Mouse (Mus musculus): ENCODE data around the gene Dand5.

The Dand5 gene

GRCm38 (mm10) chr8:84776569-84776968 lies 46.1 kb downstream of the Dand5 start:
- Histone ChIP-seq H3K27me3 (ENCODE audit: control insufficient read depth, insufficient read depth, low read length, poor library complexity, severe bottlenecking) (no peaks in the 10 kb centered on the region), H3K36me3 (ENCODE audit: control insufficient read depth, insufficient read depth, low read length, poor library complexity, severe bottlenecking) (no peaks in the 10 kb centered on the region)
- no peak for DNase-seq (ENCODE audit: low read depth, low spot score)

GRCm38 (mm10) chr8:84775621-84776113 lies 47.0 kb downstream of the Dand5 start:
- H3K36me3 ChIP-seq (ENCODE audit: control insufficient read depth, insufficient read depth, low read length, poor library complexity, severe bottlenecking), result no peaks in the 10 kb centered on the region
- H3K27me3 ChIP-seq (ENCODE audit: control insufficient read depth, insufficient read depth, low read length, poor library complexity, severe bottlenecking), result no peaks in the 10 kb centered on the region
- DNase-seq (ENCODE audit: low read depth, low spot score), result no peak

- H3K36me3 ChIP-seq (ENCODE audit: control insufficient read depth, insufficient read depth, low read length, poor library complexity, severe bottlenecking), result no peaks in the 10 kb centered on the region
- H3K27me3 ChIP-seq (ENCODE audit: control insufficient read depth, insufficient read depth, low read length, poor library complexity, severe bottlenecking), result no peaks in the 10 kb centered on the region
- DNase-seq (ENCODE audit: low read depth, low spot score), result no peak
Observed at GRCm38 (mm10) chr8:84775105-84775591, 47.5 kb downstream of the Dand5 start.

GRCm38 (mm10) chr8:84774473-84774911 lies 48.1 kb downstream of the Dand5 start:
- DNase-seq (ENCODE audit: low read depth, low spot score), result no peak
- H3K36me3 ChIP-seq (ENCODE audit: control insufficient read depth, insufficient read depth, low read length, poor library complexity, severe bottlenecking), result no peaks in the 10 kb centered on the region
- H3K27me3 ChIP-seq (ENCODE audit: control insufficient read depth, insufficient read depth, low read length, poor library complexity, severe bottlenecking), result no peaks in the 10 kb centered on the region

GRCm38 (mm10) chr8:84773833-84774232 lies 48.8 kb downstream of the Dand5 start:
- no peak for DNase-seq (ENCODE audit: low read depth, low spot score)
- Histone ChIP-seq H3K36me3 (ENCODE audit: control insufficient read depth, insufficient read depth, low read length, poor library complexity, severe bottlenecking) (no peaks in the 10 kb centered on the region), H3K27me3 (ENCODE audit: control insufficient read depth, insufficient read depth, low read length, poor library complexity, severe bottlenecking) (no peaks in the 10 kb centered on the region)

- DNase-seq (ENCODE audit: low read depth, low spot score), result no peak
- no peaks in the 10 kb centered on the region for H3K27me3 ChIP-seq (ENCODE audit: control insufficient read depth, insufficient read depth, low read length, poor library complexity, severe bottlenecking)
- no peaks in the 10 kb centered on the region for H3K36me3 ChIP-seq (ENCODE audit: control insufficient read depth, insufficient read depth, low read length, poor library complexity, severe bottlenecking)
Observed at GRCm38 (mm10) chr8:84773304-84773703, 49.3 kb downstream of the Dand5 start.

GRCm38 (mm10) chr8:84772628-84773027 lies 50.0 kb downstream of the Dand5 start:
- Histone ChIP-seq H3K36me3 (ENCODE audit: control insufficient read depth, insufficient read depth, low read length, poor library complexity, severe bottlenecking) (no peaks in the 10 kb centered on the region), H3K27me3 (ENCODE audit: control insufficient read depth, insufficient read depth, low read length, poor library complexity, severe bottlenecking) (no peaks in the 10 kb centered on the region)
- no peak for DNase-seq (ENCODE audit: low read depth, low spot score)

GRCm38 (mm10) chr8:84771941-84772378 lies 50.7 kb downstream of the Dand5 start:
- H3K36me3 ChIP-seq (ENCODE audit: control insufficient read depth, insufficient read depth, low read length, poor library complexity, severe bottlenecking), result no peaks in the 10 kb centered on the region
- no peaks in the 10 kb centered on the region for H3K27me3 ChIP-seq (ENCODE audit: control insufficient read depth, insufficient read depth, low read length, poor library complexity, severe bottlenecking)
- no peak for DNase-seq (ENCODE audit: low read depth, low spot score)

GRCm38 (mm10) chr8:84771000-84771687 lies 51.5 kb downstream of the Dand5 start:
- H3K36me3 ChIP-seq (ENCODE audit: control insufficient read depth, insufficient read depth, low read length, poor library complexity, severe bottlenecking), result no peaks in the 10 kb centered on the region
- H3K27me3 ChIP-seq (ENCODE audit: control insufficient read depth, insufficient read depth, low read length, poor library complexity, severe bottlenecking), result no peaks in the 10 kb centered on the region
- no peak for DNase-seq (ENCODE audit: low read depth, low spot score)

- H3K27me3 ChIP-seq (ENCODE audit: control insufficient read depth, insufficient read depth, low read length, poor library complexity, severe bottlenecking), result no peaks in the 10 kb centered on the region
- H3K36me3 ChIP-seq (ENCODE audit: control insufficient read depth, insufficient read depth, low read length, poor library complexity, severe bottlenecking), result no peaks in the 10 kb centered on the region
- DNase-seq (ENCODE audit: low read depth, low spot score), result no peak
Observed at GRCm38 (mm10) chr8:84770100-84770953, 52.3 kb downstream of the Dand5 start.

GRCm38 (mm10) chr8:84769324-84769723 lies 53.3 kb downstream of the Dand5 start:
- no peaks in the 10 kb centered on the region for H3K36me3 ChIP-seq (ENCODE audit: control insufficient read depth, insufficient read depth, low read length, poor library complexity, severe bottlenecking)
- H3K27me3 ChIP-seq (ENCODE audit: control insufficient read depth, insufficient read depth, low read length, poor library complexity, severe bottlenecking), result no peaks in the 10 kb centered on the region
- no peak for DNase-seq (ENCODE audit: low read depth, low spot score)

- no peaks in the 10 kb centered on the region for H3K27me3 ChIP-seq (ENCODE audit: control insufficient read depth, insufficient read depth, low read length, poor library complexity, severe bottlenecking)
- H3K36me3 ChIP-seq (ENCODE audit: control insufficient read depth, insufficient read depth, low read length, poor library complexity, severe bottlenecking), result no peaks in the 10 kb centered on the region
- DNase-seq (ENCODE audit: low read depth, low spot score), result no peak
Observed at GRCm38 (mm10) chr8:84768343-84769095, 54.1 kb downstream of the Dand5 start.

GRCm38 (mm10) chr8:84767221-84767620 lies 55.4 kb downstream of the Dand5 start:
- Histone ChIP-seq H3K27me3 (ENCODE audit: control insufficient read depth, insufficient read depth, low read length, poor library complexity, severe bottlenecking) (no peaks in the 10 kb centered on the region), H3K36me3 (ENCODE audit: control insufficient read depth, insufficient read depth, low read length, poor library complexity, severe bottlenecking) (no peaks in the 10 kb centered on the region)
- no peak for DNase-seq (ENCODE audit: low read depth, low spot score)

- DNase-seq (ENCODE audit: low read depth, low spot score), result no peak
- Histone ChIP-seq H3K36me3 (ENCODE audit: control insufficient read depth, insufficient read depth, low read length, poor library complexity, severe bottlenecking) (no peaks in the 10 kb centered on the region), H3K27me3 (ENCODE audit: control insufficient read depth, insufficient read depth, low read length, poor library complexity, severe bottlenecking) (no peaks in the 10 kb centered on the region)
Observed at GRCm38 (mm10) chr8:84766422-84766821, 56.2 kb downstream of the Dand5 start.

Measured in splenic B cell, adult 2 months (primary cell).